Mouse (Mus musculus) liver, embryonic 13.5 days (tissue): ENCODE results near the gene Lyar. TPM values are rescaled to one million over a fixed set of nuclear protein-coding genes. Genes with fewer than 3 reads are reported as not detected.

Experiments used
- ATAC-seq: fragments of 200-750 bp; cut with Nextera tagmentation; 2 replicates; pipeline ENCODE4 v1.8.0; 2017; ENCODE audit warnings: low read depth, mild to moderate bottlenecking, moderate number of reproducible peaks, moderate library complexity
- DNase-seq: peaks from one replicate; pipeline ENCODE4 v3.0.0; 2022
- H3K27ac ChIP-seq: fragments of 300-500 bp; sonication (generic); 2 replicates; pipeline ENCODE4 v1.5.1; 2015; ENCODE audit warnings: moderate library complexity, mild to moderate bottlenecking, inconsistent platforms
- H3K27me3 ChIP-seq: fragments of 300-500 bp; sonication (generic); 2 replicates; pipeline ENCODE4 v1.6.1; 2015; ENCODE audit warnings: mild to moderate bottlenecking, inconsistent platforms
- H3K36me3 ChIP-seq: fragments of 300-500 bp; sonication (generic); 2 replicates; pipeline ENCODE4 v1.6.1; 2015; ENCODE audit warnings: mild to moderate bottlenecking, inconsistent platforms
- H3K4me1 ChIP-seq: fragments of 300-500 bp; sonication (generic); replicated peaks from 2 replicates; pipeline ENCODE4 v1.6.1; 2015; ENCODE audit warnings: inconsistent platforms
- H3K4me2 ChIP-seq: fragments of 300-500 bp; sonication (generic); 2 replicates; pipeline ENCODE4 v1.6.1; 2015; ENCODE audit warnings: inconsistent platforms, mild to moderate bottlenecking, moderate library complexity
- H3K4me3 ChIP-seq: fragments of 300-500 bp; sonication (generic); replicated peaks from 2 replicates; pipeline ENCODE4 v1.5.1; 2015; ENCODE audit warnings: mild to moderate bottlenecking, inconsistent platforms
- H3K9ac ChIP-seq: fragments of 300-500 bp; sonication (generic); 2 replicates; pipeline ENCODE4 v1.6.1; 2015; ENCODE audit warnings: mild to moderate bottlenecking, inconsistent platforms
- H3K9me3 ChIP-seq: fragments of 300-500 bp; sonication (generic); replicated peaks from 2 replicates; pipeline ENCODE4 v1.6.1; 2016; ENCODE audit warnings: inconsistent platforms
- WGBS: fragments of 180-500 bp; shearing (Covaris S2); methylation state at CpG from one replicate; pipeline ENCODE4 v1.1.7; 2015; ENCODE audit not compliant: insufficient replicate concordance; 5-methylcytosine and 5-hydroxymethylcytosine counted together
- polyA plus RNA-seq: library from polyadenylated mRNA; unstranded; fragments of >200 nt; fragmentation: Nextera tagmentation; extraction: Ambion mirVana; gene quantifications from 2 replicates; pipeline ENCODE4 v1.2.1, GENCODE M21; 2015

The Lyar gene
- polyA plus RNA-seq, 1 experiment from 2014 or later: 126 TPM

GRCm38 (mm10) chr5:38255644-38256043, 35.4 kb downstream of the Lyar start:
- Histone ChIP-seq H3K9ac (no peak overlapping the region), H3K27me3 (no peaks in the 10 kb centered on the region), H3K4me3 (no peak overlapping the region), H3K4me1 (peaks cover under 1% of the 10 kb centered on the region), H3K9me3 (no peaks in the 10 kb centered on the region), H3K36me3 (no peaks in the 10 kb centered on the region), H3K4me2 (no peak overlapping the region), H3K27ac (no peak overlapping the region)
- ATAC-seq (no peak; the same call in 1 of the 2 replicates), DNase-seq (no peak)
- WGBS: 9% methylated on average over 3 of the region's 3 CpGs

- H3K4me1 ChIP-seq: peaks cover 9% of the 10 kb centered on the region
These were observed 36.3 kb downstream of the Lyar start for GRCm38 (mm10) chr5:38256551-38256950.

GRCm38 (mm10) chr5:38258034-38258772, 37.9 kb downstream of the Lyar start:
- ATAC-seq (no peak), DNase-seq (no peak)

More at GRCm38 (mm10) chr5:38256551-38256950, 36.3 kb downstream of the Lyar start:
- Histone ChIP-seq H3K4me3 (no peak overlapping the region), H3K27ac (no peak overlapping the region), H3K9me3 (no peaks in the 10 kb centered on the region), H3K4me2 (no peak overlapping the region), H3K9ac (no peak overlapping the region), H3K36me3 (no peaks in the 10 kb centered on the region), H3K27me3 (no peaks in the 10 kb centered on the region)
- no peak for DNase-seq
- WGBS: 58% methylated on average over 1 of the region's 1 CpGs
- ATAC-seq: no peak

GRCm38 (mm10) chr5:38258773-38259146, 38.5 kb downstream of the Lyar start:
- WGBS: 81% methylated on average over 5 of the region's 5 CpGs
- H3K27ac ChIP-seq: no peak overlapping the region

More at GRCm38 (mm10) chr5:38258034-38258772, 37.9 kb downstream of the Lyar start:
- 75% methylated on average over 8 of the region's 8 CpGs for WGBS
- Histone ChIP-seq H3K36me3 (peaks cover 14% of the 10 kb centered on the region), H3K27ac (no peak overlapping the region), H3K9me3 (no peaks in the 10 kb centered on the region), H3K4me2 (no peak overlapping the region), H3K4me3 (no peak overlapping the region), H3K27me3 (no peaks in the 10 kb centered on the region), H3K9ac (no peak overlapping the region), H3K4me1 (peaks cover 12% of the 10 kb centered on the region)

GRCm38 (mm10) chr5:38259455-38260106, 39.3 kb downstream of the Lyar start:
- Histone ChIP-seq H3K4me3 (peak overlapping the region; percentile 76), H3K9ac (peak overlapping the region; percentile 82), H3K36me3 (peaks cover 28% of the 10 kb centered on the region), H3K4me2 (peak overlapping the region; percentile 85), H3K27me3 (no peaks in the 10 kb centered on the region), H3K4me1 (peaks cover 12% of the 10 kb centered on the region), H3K27ac (peak overlapping the region; percentile 77), H3K9me3 (no peaks in the 10 kb centered on the region)
- ATAC-seq (no peak), DNase-seq (no peak)
- 29% methylated on average over 9 of the region's 9 CpGs for WGBS

More at GRCm38 (mm10) chr5:38258773-38259146, 38.5 kb downstream of the Lyar start:
- no peaks in the 10 kb centered on the region for H3K9me3 ChIP-seq
- no peak overlapping the region for H3K4me3 ChIP-seq
- no peak overlapping the region for H3K9ac ChIP-seq
- peaks cover 12% of the 10 kb centered on the region for H3K4me1 ChIP-seq
- H3K27me3 ChIP-seq: no peaks in the 10 kb centered on the region
- ATAC-seq: no peak
- H3K4me2 ChIP-seq: no peak overlapping the region
- H3K36me3 ChIP-seq: peaks cover 20% of the 10 kb centered on the region
- DNase-seq: no peak

GRCm38 (mm10) chr5:38260107-38260682, 39.9 kb downstream of the Lyar start, which contains the start of gene Tmem128:
Tmem128 (plus strand) TSS chr5:38260185.
- WGBS: under 1% methylated on average over 40 of the region's 40 CpGs

GRCm38 (mm10) chr5:38270942-38271341, 50.7 kb downstream of the Lyar start:
- ATAC-seq (no peak), DNase-seq (no peak)
- no peak overlapping the region for H3K4me3 ChIP-seq
- H3K27me3 ChIP-seq: peaks cover 23% of the 10 kb centered on the region
- H3K4me2 ChIP-seq: no peak overlapping the region
- WGBS: 75% methylated on average over 3 of the region's 3 CpGs
- H3K9me3 ChIP-seq: no peaks in the 10 kb centered on the region
- H3K4me1 ChIP-seq: no peaks in the 10 kb centered on the region
- peaks cover 46% of the 10 kb centered on the region for H3K36me3 ChIP-seq
- no peak overlapping the region for H3K27ac ChIP-seq
- H3K9ac ChIP-seq: no peak overlapping the region

More at GRCm38 (mm10) chr5:38260107-38260682, 39.9 kb downstream of the Lyar start, which contains the start of gene Tmem128:
- H3K4me2 ChIP-seq: peak within 1 kb of the TSS; percentile 85
- H3K36me3 ChIP-seq: peaks cover 34% of the 10 kb centered on the region
- ATAC-seq (peak; percentile 72), DNase-seq (peak; percentile 43)
- H3K9me3 ChIP-seq: no peaks in the 10 kb centered on the region
- peak within 1 kb of the TSS; percentile 77 for H3K27ac ChIP-seq
- H3K4me1 ChIP-seq: peaks cover 12% of the 10 kb centered on the region
- H3K9ac ChIP-seq: peak within 1 kb of the TSS; percentile 82
- no peaks in the 10 kb centered on the region for H3K27me3 ChIP-seq
- peak within 1 kb of the TSS; percentile 76 for H3K4me3 ChIP-seq

- Histone ChIP-seq H3K4me1 (no peaks in the 10 kb centered on the region), H3K4me3 (no peak overlapping the region), H3K27ac (no peak overlapping the region), H3K9ac (no peak overlapping the region), H3K9me3 (no peaks in the 10 kb centered on the region), H3K36me3 (peaks cover 25% of the 10 kb centered on the region), H3K27me3 (peaks cover 51% of the 10 kb centered on the region), H3K4me2 (no peak overlapping the region)
- WGBS: 25% methylated on average over 4 of the region's 4 CpGs
- no peak for DNase-seq
- no peak for ATAC-seq
These were observed 53.6 kb downstream of the Lyar start for GRCm38 (mm10) chr5:38273831-38274230.

GRCm38 (mm10) chr5:38275771-38276170, 55.5 kb downstream of the Lyar start, which contains the start of gene Otop1:
Otop1 (plus strand) TSS chr5:38275972.
- Histone ChIP-seq H3K27me3 (peaks cover 68% of the 10 kb centered on the region), H3K27ac (no peak within 1 kb of the TSS), H3K4me1 (no peaks in the 10 kb centered on the region), H3K36me3 (peaks cover 10% of the 10 kb centered on the region), H3K4me2 (no peak within 1 kb of the TSS), H3K4me3 (no peak within 1 kb of the TSS), H3K9ac (no peak within 1 kb of the TSS), H3K9me3 (no peaks in the 10 kb centered on the region)
- WGBS: 11% methylated on average over 4 of the region's 4 CpGs
- ATAC-seq (no peak), DNase-seq (no peak)

- ATAC-seq (no peak), DNase-seq (no peak)
- H3K4me2 ChIP-seq: no peak overlapping the region
- H3K36me3 ChIP-seq: peaks cover 4% of the 10 kb centered on the region; the same call in 1 of the 2 replicates
- H3K27me3 ChIP-seq: peaks cover 68% of the 10 kb centered on the region
- H3K9me3 ChIP-seq: no peaks in the 10 kb centered on the region
- H3K4me3 ChIP-seq: no peak overlapping the region
- no peak overlapping the region for H3K27ac ChIP-seq
- no peaks in the 10 kb centered on the region for H3K4me1 ChIP-seq
- H3K9ac ChIP-seq: no peak overlapping the region
- 5% methylated on average over 19 of the region's 19 CpGs for WGBS
These were observed 56.2 kb downstream of the Lyar start for GRCm38 (mm10) chr5:38276451-38276850.
